Mouse (Mus musculus): ENCODE data around the gene Fcamr.

- TF ChIP-seq CTCF (conservative IDR thresholded peaks at IDR 0.05; ENCODE audit: insufficient read depth, insufficient read length, low read depth, low read length) (no peak), POLR2A (IDR thresholded peaks at IDR 0.05; ENCODE audit: low read depth, low read length) (no peak)
Measured at GRCm38 (mm10) chr1:130770981-130771494, 29.7 kb upstream of the Fcamr start.
